Mouse (Mus musculus): Measurements from ENCODE around the gene Slamf9. TPM values are rescaled to one million over a fixed set of nuclear protein-coding genes. Genes with fewer than 3 reads are reported as not detected.

The Slamf9 gene
- total RNA-seq, 2 experiments from 2014 or later: 0.77 TPM; not detected in 1

Other genes starting within 250 kb of the Slamf9 start
- gene Atp1a4, start 216.9 kb upstream of the Slamf9 start, total RNA-seq (2015; ENCODE audit: low replicate concordance): not detected in 2 replicates
- gene Atp1a4, start 216.9 kb upstream of the Slamf9 start, total RNA-seq (2017; ENCODE audit: low replicate concordance): not detected in 2 replicates
- 1.3 and 6.7 TPM in 2 replicates for gene Igsf8, start 213.7 kb upstream of the Slamf9 start, total RNA-seq (2015; ENCODE audit: low replicate concordance)
- 2.0 and 3.1 TPM in 2 replicates for gene Igsf8, start 213.7 kb upstream of the Slamf9 start, total RNA-seq (2017; ENCODE audit: low replicate concordance)
- not detected in 2 replicates for gene Atp1a2, start 177.3 kb upstream of the Slamf9 start, total RNA-seq (2015; ENCODE audit: low replicate concordance)
- not detected in 2 replicates for gene Atp1a2, start 177.3 kb upstream of the Slamf9 start, total RNA-seq (2017; ENCODE audit: low replicate concordance)
- gene Kcnj9, start 146.0 kb upstream of the Slamf9 start, total RNA-seq (2015; ENCODE audit: low replicate concordance): not detected in 2 replicates
- 2.1 TPM in 1 of 2 replicates, not detected in the other for gene Kcnj9, start 146.0 kb upstream of the Slamf9 start, total RNA-seq (2017; ENCODE audit: low replicate concordance)
- 5.6 and 11.7 TPM in 2 replicates for gene Kcnj10, start 134.1 kb upstream of the Slamf9 start, total RNA-seq (2015; ENCODE audit: low replicate concordance)
- 0.85 and 2.8 TPM in 2 replicates for gene Kcnj10, start 134.1 kb upstream of the Slamf9 start, total RNA-seq (2017; ENCODE audit: low replicate concordance)
- 5.2 and 5.6 TPM in 2 replicates for gene Pigm, start 98.8 kb upstream of the Slamf9 start, total RNA-seq (2015; ENCODE audit: low replicate concordance)
- 5.3 and 8.1 TPM in 2 replicates for gene Pigm, start 98.8 kb upstream of the Slamf9 start, total RNA-seq (2017; ENCODE audit: low replicate concordance)
- gene Igsf9, start 6.4 kb downstream of the Slamf9 start, total RNA-seq (2015; ENCODE audit: low replicate concordance): not detected in 2 replicates
- not detected in 2 replicates for gene Igsf9, start 6.4 kb downstream of the Slamf9 start, total RNA-seq (2017; ENCODE audit: low replicate concordance)
- 135 and 151 TPM in 2 replicates for gene Tagln2, start 24.7 kb downstream of the Slamf9 start, total RNA-seq (2015; ENCODE audit: low replicate concordance)
- 52.7 and 53.7 TPM in 2 replicates for gene Tagln2, start 24.7 kb downstream of the Slamf9 start, total RNA-seq (2017; ENCODE audit: low replicate concordance)
- not detected in 2 replicates for gene Cfap45, start 45.4 kb downstream of the Slamf9 start, total RNA-seq (2015; ENCODE audit: low replicate concordance)
- 0.28 TPM in 1 of 2 replicates, not detected in the other for gene Cfap45, start 45.4 kb downstream of the Slamf9 start, total RNA-seq (2017; ENCODE audit: low replicate concordance)
- not detected in 2 replicates for gene Vsig8, start 80.6 kb downstream of the Slamf9 start, total RNA-seq (2015; ENCODE audit: low replicate concordance)
- gene Vsig8, start 80.6 kb downstream of the Slamf9 start, total RNA-seq (2017; ENCODE audit: low replicate concordance): not detected in 2 replicates
- gene Slamf8, start 115.2 kb downstream of the Slamf9 start, total RNA-seq (2015; ENCODE audit: low replicate concordance): not detected in 2 replicates
- gene Slamf8, start 115.2 kb downstream of the Slamf9 start, total RNA-seq (2017; ENCODE audit: low replicate concordance): 0.68 TPM in 1 of 2 replicates, not detected in the other
- gene Fcrl6, start 127.2 kb downstream of the Slamf9 start, total RNA-seq (2015; ENCODE audit: low replicate concordance): not detected in 2 replicates
- gene Fcrl6, start 127.2 kb downstream of the Slamf9 start, total RNA-seq (2017; ENCODE audit: low replicate concordance): not detected in 2 replicates
- 3.1 and 3.7 TPM in 2 replicates for gene Dusp23, start 157.6 kb downstream of the Slamf9 start, total RNA-seq (2015; ENCODE audit: low replicate concordance)
- 0.77 TPM in 1 of 2 replicates, not detected in the other for gene Dusp23, start 157.6 kb downstream of the Slamf9 start, total RNA-seq (2017; ENCODE audit: low replicate concordance)
- not detected in 2 replicates for gene Crp, start 222.7 kb downstream of the Slamf9 start, total RNA-seq (2015; ENCODE audit: low replicate concordance)
- gene Crp, start 222.7 kb downstream of the Slamf9 start, total RNA-seq (2017; ENCODE audit: low replicate concordance): not detected in 2 replicates